Mouse (Mus musculus) heart, postnatal 0 days (tissue): ENCODE data around the gene Rcn3.
"Not testable (repeated sequence)": the region's sequence is repeated elsewhere in the genome, so short reads cannot be mapped to it uniquely, and the experiment has no call there.

Source experiments
- CTCF ChIP-seq: IDR thresholded peaks from 2 replicates; pipeline ENCODE4 v1.5.1; 2016; ENCODE audit warnings: antibody characterized with exemption, control low read depth, low read depth
- EP300 ChIP-seq: IDR thresholded peaks from 2 replicates; pipeline ENCODE4 v1.6.1; 2016; ENCODE audit warnings: antibody characterized with exemption, low read depth

DNA sequence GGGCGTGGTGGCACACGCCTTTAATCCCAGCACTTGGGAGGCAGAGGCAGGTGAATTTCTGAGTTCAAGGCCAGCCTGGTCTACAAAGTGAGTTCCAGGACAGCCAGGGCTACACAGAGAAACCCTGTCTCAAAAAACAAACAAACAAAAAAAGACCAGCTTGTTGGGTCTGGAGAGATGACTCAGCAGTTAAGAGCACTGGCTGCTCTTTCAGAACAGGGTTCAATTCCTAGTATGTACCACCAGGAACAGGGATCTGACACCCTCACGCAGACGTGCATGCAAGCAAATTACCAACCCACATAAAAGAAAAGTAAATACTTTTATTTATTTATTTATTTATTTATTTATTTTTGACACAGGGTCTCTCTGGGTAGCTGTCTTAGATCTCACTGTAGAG lies 18.1 kb upstream of the Rcn3 start:
- TF ChIP-seq CTCF, EP300: not testable (repeated sequence)
